Mouse (Mus musculus) retina, adult 2 months (tissue): ENCODE measurements around the gene Abca4.

Experiments used
- DNase-seq: peaks from one replicate; pipeline ENCODE4 v3.0.0-alpha.2; 2012; ENCODE audit warnings: low read depth, low spot score

The Abca4 gene

DNA sequence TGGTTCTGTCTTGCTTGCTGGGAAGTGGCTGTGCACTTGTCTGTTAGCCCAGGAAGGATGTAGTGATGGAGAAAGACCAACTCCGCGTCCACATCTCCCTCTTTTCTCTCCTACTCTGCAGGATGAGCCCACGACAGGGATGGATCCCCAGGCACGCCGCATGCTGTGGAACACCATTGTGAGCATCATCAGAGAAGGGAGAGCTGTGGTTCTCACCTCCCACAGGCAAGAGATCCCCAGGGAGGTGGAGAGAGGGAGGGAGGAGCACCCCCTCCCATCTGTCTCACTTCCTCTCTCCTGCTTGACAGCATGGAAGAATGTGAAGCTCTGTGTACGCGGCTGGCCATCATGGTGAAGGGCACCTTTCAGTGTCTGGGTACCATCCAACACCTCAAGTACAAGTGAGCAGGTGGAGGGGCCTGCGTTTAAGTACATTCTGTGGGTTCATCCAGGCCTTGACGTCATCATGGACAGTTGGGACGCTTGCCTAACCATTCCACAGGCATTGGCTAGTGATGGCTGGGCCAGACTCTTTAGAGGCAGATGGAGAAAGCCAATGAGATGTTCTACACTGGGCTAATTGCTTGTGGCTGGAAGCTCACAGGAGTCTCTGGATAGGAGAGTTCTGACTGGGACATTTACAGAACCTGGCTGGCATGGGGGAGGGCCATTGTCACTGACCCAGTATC, 126.5 kb downstream of the Abca4 start:
- no peak for DNase-seq

GRCm38 (mm10) chr3:122173526-122174150, 129.4 kb downstream of the Abca4 start:
- DNase-seq, result no peak

GRCm38 (mm10) chr3:122176018-122176417, 131.8 kb downstream of the Abca4 start:
- DNase-seq, result no peak

DNA sequence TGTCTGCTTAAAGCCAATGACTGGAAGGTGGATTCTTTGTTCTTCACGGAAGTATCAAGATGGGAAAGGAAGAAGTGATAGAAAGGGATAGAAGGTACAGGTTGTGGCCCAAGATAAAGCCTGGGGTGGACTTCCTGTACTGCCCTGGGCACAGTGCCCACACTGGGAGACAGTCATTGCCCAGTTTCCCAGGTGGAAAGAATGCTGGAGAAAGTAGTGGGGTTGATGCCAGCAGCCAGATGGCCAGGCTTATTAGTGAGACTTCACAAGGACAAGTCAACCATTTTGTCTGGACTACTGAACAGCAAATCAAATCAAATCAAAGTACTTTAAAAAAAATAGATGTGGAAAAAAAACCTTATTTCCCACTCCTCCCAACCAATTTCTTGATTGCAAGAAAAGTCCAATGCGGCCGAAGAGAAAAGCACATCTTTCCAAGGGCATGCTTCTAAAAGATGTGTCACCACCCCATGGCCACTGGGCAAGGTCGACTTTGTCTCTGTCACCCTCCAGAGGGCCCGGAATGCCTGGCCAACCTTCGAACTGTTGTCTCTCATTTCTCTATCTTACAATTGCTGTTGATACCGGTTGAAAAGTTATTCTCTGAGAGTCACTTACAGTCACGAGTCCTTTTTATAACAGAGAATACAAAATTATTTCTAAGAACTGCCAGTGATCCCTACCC, 132.6 kb downstream of the Abca4 start:
- no peak for DNase-seq

- no peak for DNase-seq
These were observed 139.9 kb downstream of the Abca4 start for GRCm38 (mm10) chr3:122184109-122184508.

- no peak for DNase-seq
These were observed 142.7 kb downstream of the Abca4 start for GRCm38 (mm10) chr3:122186975-122187374.

DNA sequence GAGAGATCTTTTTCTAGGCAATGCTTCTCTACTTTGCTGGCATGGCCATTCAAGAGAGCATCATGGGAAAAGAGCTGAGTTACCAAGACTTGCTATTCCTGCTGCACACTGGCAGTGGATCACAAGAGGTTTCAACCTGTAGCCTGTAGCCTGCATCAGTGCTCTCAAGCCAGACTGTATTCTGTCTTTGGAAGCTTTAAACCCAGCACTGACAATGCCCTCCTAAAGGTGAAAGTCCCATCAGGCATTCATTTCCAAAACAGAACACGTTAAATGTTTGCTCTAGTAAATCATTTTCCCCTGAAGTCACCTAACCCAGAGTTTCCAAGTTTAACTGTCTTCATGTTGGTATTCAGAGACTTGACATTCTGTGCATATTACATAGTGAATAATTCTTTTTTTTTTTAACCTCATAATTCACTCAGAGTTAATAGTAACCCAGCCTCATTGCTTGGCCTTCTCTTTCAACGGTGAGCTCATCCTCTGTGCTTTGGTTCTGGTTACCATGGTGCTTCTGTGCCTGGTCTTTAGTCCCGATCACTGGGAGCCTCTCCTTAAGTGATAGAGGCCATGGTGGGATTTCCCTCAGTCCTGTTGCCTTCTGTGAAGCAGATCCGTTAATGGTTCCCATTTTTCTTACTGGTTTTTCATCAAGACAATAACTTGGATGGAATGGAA, 152.5 kb downstream of the Abca4 start:
- no peak for DNase-seq

- no peak for DNase-seq
These were observed 154.3 kb downstream of the Abca4 start for GRCm38 (mm10) chr3:122198532-122198931.

GRCm38 (mm10) chr3:122198966-122199381, 154.7 kb downstream of the Abca4 start:
- no peak for DNase-seq

GRCm38 (mm10) chr3:122199600-122199999, 155.4 kb downstream of the Abca4 start:
- DNase-seq, result no peak

DNA sequence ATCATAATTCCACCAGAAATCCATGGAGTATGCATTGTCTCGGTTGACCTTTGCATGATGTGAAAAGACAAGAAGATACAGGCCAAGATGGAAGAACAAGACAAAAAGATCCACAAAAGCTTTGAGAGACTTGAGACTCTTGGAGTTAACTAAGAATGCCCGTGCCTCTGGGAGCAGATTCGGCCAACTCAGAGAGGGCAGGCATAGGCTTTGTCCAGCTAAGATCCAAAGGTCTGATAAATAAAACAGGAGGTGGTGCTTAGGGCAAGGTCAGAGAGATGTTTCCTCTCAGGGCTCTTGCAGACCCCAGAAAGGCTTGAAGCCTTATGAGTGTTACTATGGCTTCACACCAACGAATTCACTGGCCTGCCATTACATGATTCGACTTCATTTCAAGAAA, 155.8 kb downstream of the Abca4 start:
- no peak for DNase-seq

DNA sequence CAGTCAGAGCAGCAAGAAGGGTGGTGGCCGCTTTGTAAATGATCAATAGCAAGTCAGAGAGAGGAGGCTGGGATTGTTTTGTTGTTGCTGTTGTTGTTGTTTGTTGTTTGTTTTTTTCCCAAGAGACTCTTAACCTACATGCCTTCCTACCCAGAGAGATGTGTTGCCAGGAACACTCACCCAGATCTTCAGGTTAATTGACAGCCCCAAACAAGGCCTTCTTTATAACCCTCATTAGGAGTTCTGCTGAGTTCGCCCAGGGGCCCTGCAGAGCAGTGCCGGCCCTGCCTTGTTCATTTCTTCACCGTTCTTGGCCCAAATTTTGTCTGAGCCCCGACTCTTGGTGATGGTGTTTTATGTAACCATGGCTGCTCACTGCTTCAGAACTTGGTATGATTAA, 156.2 kb downstream of the Abca4 start:
- no peak for DNase-seq

- DNase-seq, result peak; percentile 67
These were observed 158.1 kb downstream of the Abca4 start for GRCm38 (mm10) chr3:122202307-122202732.

GRCm38 (mm10) chr3:122203675-122204329, 159.6 kb downstream of the Abca4 start:
- no peak for DNase-seq

- no peak for DNase-seq
These were observed 161.5 kb downstream of the Abca4 start for GRCm38 (mm10) chr3:122205753-122206152.

- no peak for DNase-seq
These were observed 162.2 kb downstream of the Abca4 start for GRCm38 (mm10) chr3:122206279-122207070.

DNA sequence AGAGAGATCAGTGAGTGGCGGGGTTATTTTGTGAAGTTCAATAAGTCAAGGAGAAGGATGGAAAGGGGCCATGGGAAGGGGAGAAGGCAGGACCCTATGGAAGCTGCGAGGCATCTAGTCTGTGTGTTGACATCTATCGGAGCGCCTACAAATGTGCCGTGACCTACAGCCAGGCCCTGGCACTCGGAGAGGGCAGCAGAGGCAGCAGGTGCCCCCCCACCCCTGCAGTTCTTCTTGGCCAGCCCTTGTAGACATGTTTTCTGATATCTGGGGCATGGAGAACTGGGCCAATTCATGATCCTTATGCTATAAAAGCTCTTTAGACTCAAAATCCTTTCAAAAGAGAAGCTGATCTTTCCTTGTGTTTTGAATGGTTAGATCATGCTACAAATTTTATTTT, 163.5 kb downstream of the Abca4 start:
- DNase-seq, result no peak

GRCm38 (mm10) chr3:122208296-122209225, 164.3 kb downstream of the Abca4 start:
- DNase-seq, result no peak

- no peak for DNase-seq
These were observed 165.3 kb downstream of the Abca4 start for GRCm38 (mm10) chr3:122209511-122209910.

GRCm38 (mm10) chr3:122210434-122210833, 166.2 kb downstream of the Abca4 start:
- no peak for DNase-seq
